Mouse (Mus musculus) urinary bladder, postnatal 36 days (tissue): ENCODE measurements around the gene Tas2r103.

ENCODE experiments used
- DNase-seq, 2 experiments: peaks; one replicate each; pipeline ENCODE4 v3.0.0; 2022; ENCODE audit warnings: low spot score in 2 of 2, mixed read lengths in 1 of 2

Tas2r103 gene

GRCm38 (mm10) chr6:133037001-133037400 is at the start of gene Tas2r103:
Gene Tas2r103, minus strand, starts transcription at chr6:133037101.
- DNase-seq = no peak

- DNase-seq = no peak
These were observed 18.8 kb upstream of the Tas2r103 start, which contains the start of gene Tas2r140 for GRCm38 (mm10) chr6:133055716-133056115. Gene Tas2r140, minus strand, starts transcription at chr6:133055816.
